Mouse (Mus musculus): Measurements from ENCODE around the gene Chn2.

Chn2 gene

DNA sequence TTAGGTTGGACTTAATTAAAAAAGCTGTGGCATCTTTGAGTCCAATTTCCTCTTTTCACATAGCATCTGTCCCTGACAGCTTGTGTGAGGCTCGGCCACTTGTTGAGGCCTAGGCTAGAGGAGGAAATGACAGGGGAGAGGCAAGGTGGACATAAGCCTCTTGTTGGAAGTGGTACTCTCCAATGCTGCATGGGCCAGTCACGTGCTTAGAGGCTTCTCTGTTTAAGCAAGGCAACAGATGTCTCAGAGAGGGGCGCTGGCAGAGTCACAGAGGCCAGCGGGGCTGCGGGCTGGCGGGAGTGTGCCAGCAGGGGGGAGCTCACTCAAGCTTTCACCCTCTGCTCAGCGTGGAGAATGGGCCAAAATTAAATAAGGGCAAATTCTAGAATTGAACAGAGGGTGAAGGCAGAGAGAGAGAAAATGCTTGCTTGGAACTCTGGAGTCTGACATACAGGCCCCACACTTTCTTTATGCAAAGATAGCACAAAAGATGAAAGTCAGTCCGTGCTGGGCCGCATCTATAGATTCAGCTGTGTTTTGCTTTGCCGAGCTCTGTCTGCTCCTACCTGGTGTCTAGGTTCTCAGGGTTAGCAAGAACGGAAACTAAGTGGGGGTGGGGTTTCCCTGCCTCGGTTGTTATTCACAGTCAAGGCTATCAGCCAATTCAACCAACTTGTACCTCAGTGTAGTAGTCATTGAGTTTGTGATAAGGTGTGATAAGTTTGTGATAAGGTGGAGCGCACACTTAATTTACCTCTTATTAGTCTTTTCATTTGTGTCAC lies 80.7 kb downstream of the Chn2 start:
- no peak for DNase-seq

DNA sequence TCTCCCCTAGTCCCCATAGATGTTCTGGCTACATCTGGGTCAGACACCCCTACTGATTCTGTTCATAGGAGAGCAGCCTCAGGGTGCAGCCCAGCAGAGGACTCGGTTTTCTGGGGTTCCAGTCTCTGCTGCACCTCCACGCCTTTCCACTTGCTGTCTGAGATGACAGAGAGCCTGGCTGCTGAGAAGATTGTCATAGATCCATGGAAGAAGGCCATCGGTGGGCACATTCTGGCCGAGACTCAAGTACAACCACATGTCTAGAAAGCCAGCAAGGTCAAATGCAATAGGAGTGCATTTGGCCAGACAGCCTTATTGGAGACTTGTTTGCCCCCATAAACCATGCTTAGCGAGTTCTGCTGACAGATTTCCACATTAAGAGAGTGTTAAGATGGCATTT lies 81.5 kb downstream of the Chn2 start:
- DNase-seq = no peak

DNA sequence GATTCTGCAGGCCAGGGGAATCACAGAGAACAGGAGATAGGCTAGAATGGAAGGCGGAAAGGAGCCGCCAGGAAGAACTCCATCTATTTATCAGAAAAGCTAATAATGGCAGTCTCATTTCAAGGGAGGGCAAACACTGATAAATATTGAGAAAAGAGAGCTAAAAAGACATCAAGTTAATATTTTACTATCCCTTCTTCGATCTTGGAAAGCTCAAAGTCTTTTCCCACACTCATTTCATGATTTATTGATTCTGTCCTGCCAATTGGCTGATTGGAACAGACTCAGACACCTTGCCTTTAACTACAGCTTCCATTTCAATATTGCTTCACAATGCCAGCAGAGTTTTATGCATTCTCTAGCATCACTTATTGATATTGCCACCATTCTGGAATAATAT lies 85.2 kb downstream of the Chn2 start:
- no peak for DNase-seq

DNA sequence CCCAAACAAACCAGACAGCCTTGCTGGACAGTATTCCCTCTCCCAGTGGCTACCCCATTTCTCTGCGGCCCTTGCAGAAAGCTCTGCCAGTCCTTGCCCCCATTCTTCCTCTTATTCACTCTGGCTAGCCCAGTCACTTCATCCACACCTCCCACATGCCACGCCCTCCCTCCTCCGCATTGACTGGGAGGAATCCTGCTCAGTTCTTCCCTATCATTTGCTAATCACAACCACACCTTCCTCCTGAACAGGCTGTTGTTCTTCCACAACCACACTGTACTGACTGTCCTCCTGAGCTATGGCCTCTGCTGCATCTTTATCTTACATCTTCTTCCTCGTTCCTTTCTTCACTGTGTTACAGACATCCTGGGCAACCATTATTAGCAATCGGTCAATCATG lies 86.2 kb downstream of the Chn2 start:
- DNase-seq = no peak

DNA sequence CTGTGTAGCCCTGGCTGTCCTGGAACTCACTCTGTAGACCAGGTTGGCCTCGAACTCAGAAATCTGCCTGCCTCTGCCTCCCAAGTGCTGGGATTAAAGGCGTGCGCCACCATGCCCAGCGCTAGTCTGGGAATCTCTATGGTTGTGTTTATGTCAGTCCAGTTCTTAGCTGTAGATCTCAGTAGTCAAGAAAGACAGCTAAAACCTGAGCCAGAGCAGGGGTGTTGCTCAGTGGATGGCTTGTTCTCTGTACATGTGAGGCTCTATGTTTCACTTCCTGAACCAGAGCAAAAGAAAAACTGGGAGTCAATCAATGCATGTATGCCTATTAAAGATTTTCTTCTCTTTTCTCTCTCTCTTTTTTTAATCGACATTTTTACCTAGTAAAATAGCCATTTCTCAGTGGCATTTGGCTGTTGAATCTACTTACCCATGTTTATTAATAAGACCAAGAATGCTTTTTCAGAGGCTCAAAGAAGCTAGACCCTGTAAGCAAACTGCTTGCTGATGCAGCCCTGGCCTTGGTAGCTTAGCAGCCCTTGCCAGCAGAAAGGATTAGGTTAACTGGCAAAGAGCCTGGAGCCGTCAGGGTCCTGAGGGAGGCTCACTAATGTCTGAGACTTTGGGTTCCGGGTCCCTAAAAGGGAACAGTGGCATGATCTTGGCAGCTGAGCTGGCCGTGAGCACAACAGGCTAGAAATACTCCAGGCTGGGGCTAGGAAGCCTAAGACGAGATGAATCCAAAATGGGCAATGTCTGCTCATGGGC lies 87.1 kb downstream of the Chn2 start:
- no peak for DNase-seq

DNA sequence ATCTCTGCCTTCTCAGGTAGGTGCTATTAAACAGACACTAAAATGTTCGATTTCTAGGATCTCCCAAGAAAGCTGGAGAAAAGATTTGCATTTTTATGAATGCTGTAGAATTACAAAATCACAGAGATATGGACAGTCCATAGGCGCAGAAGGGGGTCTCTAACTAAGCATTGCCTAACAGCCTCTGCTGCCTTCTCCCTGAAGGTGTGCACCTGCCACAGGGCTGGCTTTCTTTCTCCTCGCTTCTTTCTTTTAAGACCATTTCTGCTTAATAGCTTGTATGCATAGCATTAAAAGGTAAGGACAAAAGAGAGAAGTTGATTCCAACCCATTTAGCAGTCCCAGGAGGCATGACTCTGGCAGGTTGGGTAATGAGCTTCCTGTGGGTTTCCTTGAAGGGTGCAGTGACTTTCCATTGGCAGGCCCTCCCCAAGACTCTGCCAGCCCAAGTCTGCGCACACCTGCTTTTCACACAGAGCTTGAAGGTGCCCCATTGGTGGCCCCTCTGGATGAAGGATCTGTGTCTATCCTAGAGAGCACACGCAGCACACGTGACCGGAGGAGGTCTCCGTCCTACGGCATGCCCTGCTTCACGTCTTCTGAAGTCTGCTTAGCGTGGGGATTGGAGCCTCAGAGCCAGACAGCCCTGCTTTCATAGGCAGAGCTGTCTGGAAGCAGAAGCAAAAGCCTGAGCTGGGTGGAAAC lies 87.8 kb downstream of the Chn2 start:
- no peak for DNase-seq

DNA sequence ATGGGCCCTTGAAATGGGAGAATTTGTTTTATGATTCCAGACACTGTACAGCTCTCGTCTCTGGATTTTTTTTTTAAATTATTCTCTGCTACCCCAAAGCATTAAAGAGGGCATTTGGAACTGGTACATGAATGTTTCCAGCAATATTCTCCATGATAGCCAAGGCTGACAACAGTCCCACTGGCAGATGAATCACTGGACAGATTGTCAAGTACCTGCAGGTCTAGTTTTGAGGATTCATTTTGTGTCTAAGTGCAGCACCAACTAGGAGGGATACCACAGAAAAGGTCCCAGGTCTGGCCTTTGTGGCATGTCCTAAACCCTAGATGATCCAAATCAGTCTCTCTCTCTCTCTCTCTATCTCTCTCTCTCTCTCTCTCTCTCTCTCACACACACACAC lies 89.3 kb downstream of the Chn2 start:
- DNase-seq = no peak

DNA sequence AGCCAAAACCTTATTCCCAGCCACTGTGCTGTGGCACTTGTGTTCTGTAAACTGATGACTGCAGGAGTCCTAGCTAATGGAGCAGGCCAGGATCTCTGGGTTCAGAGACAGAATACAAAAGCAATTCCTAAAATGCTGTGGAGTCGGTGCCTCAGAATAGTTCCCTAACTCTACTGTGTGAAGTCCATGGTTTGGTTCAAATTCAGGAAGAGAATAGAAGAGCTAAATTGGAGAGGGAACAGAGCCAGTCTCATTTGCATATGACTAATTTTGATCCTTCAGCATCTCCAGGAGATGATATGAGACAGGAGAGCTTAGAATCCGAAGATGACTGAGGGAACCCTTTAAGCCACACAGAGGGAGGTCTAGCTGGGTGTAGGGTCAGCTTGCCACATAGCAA lies 90.2 kb downstream of the Chn2 start:
- DNase-seq = no peak

DNA sequence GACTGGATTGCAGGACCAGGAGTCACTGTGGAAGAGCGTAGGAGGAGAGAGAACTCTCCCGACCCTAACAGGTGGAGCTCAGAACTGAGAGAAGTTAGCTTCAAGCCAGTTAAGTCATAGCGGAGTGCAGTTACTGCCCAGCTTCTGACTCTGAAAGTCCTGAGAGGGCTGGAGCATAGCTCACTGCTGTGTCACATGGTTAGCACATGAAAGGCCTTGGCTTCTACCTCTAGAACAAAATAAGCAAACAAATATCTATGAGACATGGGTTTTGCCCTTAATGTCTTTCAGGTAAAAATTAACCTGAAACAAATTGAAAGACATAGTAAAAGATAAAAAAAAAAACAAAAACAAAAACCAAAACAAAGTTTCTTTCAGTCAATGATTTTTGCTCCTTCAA lies 91.5 kb downstream of the Chn2 start:
- DNase-seq = peak; percentile 30 to 44

DNA sequence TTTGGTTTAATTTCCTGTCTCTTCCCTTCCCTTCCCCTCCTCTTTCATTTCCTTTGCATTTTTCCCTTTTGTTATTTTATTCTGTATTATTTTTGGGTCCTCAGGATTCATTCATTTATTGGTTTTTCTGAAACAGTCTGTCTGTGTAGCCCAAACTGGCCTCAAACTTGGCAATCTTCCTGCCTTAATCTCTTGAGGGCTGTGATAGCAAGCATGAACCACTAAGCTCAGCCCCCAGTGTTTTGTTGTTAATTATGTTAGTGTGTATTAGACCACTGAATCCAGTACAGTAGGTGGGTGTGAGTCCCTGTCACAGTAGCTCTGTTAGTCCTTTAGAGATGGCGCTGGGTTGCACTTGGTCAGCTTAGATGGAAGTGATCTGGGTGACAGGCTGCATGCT lies 93.2 kb downstream of the Chn2 start:
- no peak for DNase-seq

DNA sequence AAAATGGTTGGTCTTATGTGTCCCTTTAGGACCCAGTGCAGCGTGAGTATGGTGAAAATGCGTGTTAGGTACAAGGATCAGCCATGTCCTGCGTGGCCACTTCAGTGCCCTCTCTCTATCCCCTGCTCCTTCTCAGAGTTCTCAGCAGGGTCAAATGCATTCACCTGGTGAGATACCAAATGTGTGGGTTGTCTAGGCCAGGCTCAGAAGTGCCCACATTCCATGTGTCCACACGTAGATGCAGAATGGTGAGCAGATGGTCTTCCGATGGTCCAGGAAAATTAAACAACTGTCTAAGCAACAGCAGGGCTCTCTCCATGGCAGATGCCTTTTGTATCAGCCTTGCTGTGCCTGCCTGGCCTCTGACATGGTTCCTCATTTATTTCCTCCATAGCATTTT lies 93.9 kb downstream of the Chn2 start:
- no peak for DNase-seq

DNA sequence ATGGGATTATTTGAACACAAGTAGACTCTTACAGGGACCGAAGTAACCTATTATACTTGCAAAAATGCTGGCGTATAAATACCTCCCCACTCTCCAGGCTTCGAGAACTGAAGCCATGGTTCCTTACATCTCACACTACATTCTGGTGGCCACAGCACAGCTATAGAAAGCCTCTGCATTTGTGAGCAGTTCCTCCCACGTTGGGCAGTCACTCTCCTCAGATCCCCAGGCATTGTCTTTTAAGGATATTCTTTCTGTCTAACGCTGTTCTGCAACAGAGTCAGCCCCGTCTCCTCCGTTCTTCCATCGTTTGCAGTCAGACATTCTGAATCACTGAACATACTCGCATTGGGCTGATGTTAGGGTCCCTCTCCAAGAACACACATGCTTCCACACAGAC lies 98.8 kb downstream of the Chn2 start:
- DNase-seq = no peak

DNA sequence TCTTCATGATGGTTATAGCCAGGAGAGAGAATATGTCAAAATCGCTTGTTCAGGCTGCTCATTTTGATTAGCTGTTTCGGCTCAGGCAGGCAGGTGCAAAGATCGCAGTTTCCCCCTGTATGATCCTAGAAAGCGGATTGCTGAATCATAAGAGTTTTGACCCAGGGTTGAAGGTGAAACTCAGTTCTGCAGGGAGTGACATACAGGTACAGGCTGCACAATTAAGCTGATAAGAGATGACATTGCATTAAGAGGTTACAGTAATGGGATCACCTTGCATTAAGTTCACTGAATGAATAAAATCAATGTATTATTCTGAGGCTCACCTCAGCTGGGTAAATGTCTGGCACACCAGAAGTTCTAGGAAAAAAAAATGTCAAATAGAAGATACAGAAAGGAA lies 101.1 kb downstream of the Chn2 start:
- no peak for DNase-seq

DNA sequence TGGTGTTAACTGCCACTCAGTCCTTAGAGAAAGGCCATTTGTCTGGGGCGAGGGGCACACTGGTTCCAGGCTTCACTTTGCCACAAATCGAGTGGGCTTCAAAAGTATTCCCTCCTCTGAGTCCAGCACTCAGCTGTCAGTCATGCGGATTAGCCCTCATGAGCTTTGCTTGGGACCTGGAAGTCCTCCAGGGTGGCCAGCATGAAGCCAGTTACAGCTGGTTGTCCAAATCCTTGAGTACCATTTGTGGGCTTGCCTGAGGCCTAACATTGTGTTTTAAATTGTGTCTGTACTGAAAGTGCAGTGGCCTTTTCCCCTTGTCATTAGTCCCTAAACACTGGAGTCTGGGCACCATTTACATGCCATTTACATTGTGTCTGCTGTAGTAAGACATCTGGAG lies 101.8 kb downstream of the Chn2 start:
- peak; percentile 43 to 53 for DNase-seq

DNA sequence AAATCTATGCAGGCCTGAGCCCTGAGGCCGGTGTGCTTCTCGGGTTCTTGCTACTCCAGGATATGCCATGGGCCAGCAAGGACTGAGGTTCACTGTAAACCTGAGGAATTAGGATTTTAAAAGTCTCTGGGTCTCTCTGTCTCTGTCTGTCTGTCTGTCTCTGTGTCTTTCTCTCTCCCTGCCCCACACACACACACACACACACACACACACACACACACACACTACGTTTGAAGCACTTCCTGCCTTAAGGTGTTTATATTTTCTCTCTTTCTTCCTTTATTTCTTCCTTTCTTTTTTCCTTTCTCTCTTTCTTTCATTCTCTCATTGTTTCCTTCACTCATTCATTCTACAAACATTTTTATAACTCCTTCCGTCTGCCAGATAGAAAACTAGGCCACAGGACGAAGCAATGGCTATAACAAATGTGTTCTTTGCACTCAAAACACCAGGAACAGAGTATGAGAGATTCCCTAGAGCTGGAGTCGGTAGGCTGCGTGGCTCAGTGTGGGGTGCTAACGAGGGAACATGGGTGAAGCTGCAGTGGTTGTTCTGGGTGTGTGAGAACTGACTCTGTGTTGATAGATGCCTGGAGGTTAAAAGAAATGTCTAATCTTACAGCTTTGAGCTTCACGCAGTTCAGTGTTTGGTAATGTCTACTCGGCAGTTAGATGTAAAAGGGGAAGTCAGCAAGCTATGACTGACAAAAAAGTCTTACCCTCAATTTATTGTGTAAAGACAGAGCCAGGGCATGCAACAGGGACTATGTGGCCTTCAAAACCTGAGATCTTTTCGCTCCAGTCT lies 103.7 kb downstream of the Chn2 start:
- no peak for DNase-seq

DNA sequence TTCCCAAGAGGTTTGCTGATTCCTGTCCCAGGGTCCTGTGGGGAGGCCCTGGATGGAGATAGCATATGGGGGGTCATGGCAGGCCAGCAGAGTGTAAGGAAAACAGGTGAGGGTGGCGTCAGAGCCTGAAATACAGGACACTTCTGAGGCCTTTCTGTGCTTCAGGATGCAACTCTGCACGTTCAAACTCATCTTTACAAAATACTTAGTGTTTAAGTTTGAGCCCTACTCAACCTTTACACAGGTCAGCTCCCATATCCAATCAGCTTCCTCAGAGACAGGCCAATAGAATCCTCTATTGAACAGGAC lies 104.3 kb downstream of the Chn2 start:
- no peak for DNase-seq

DNA sequence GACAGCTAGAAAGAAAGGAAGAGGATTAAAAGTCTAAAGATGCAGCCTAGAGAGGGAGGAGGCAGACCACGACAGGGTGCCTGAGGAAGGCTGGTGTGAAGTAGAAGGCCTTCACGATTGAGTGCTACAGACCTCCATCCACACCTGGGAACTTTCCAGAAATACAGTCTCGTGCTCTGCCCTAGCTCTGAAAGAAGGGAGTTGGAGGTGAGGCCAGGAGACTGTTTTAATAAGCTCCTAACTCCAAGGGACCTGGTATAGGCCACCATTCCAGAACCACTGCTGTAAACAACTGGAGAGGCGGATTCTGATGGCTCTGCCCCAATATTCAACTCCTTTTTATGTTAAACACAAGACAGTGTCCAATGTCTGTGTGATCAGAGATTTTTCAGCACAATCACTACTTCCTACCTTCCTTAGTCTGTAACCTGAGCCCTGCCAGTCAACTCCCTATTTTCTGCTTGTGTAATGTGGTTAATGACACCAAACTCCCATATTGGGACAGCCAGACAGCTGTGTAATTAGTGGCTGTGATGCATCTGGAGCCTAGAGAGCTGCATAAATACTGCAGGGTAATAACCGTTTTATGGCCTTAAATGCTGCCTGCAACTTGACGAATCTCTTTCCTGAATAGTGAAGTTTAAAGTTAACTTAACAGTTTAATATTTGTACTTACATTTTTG lies 109.6 kb downstream of the Chn2 start:
- no peak for DNase-seq

DNA sequence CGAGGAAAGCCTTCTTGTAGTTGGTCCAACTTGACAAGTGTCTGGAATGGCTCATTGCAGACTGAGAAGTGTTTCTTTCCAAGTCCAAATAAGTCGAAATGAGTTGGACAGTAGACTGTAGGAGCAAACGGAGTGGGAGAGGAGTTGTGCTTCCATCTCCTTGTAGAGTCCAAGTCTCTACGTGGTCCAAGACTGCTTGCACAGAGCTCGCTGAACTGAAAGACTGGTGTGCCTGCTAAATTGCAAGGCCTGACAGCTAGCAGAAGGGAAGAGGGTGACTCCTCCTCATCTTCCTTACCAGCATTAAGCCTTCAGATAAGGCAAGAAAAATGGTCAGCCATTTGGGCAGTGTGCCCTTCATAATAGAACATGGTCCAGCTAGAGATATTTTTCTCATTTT lies 111.5 kb downstream of the Chn2 start:
- DNase-seq = no peak

DNA sequence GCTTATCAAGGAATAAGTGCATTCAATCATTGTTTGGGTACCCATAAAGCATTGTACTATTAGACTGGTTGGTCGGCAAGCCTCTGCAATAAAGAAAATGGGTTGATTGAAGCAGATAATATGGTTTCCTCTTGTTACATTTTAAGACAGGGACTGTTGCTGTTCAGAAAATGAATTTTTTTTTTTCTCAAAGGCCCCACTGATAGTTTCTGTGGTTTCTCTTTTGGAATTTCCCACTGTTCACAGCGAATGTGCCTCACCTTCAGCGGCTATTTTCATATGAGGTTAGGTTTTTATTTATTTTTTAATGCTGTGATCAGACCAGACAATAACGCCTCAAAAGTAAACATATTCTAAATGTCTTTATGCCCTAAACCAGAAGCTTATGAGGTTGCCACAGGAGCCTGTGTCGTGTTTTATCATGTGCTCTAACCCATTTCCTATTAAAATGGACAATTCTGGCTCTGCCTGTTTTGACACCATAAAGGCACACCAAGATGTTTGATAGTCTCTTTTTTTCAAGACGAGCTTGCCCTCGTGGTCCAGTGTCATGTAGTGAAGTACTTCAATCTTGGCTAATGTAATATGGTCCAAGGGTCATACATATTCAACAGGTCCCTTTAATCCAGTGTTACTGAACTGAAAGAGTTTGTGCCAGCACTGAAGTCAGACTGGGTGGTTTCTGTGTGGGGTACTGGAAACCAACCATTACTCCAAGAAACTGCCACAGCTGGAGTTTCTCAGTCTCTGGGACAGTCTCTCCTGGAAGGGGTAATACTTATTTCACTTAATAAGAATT lies 112.3 kb downstream of the Chn2 start:
- no peak for DNase-seq

DNA sequence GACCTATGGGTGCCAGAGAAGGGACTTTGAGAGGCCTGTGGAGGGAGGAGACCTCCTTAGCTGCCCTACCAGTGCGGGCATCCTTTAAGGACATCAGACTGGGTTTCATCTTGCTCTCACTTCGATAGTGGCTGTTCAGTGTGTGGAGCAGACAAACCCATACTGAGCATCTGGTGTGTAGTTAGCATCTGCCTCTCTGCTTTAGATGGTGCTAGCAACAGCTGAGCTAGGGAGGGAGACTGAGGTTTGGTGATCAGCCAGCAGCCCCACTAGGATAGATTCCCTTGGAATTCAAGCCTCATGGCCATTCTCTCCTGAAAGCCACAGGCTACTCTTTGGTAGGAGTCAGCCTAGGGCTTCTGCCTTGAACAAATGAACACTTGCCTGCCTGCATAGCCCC lies 117.7 kb downstream of the Chn2 start:
- no peak for DNase-seq

DNA sequence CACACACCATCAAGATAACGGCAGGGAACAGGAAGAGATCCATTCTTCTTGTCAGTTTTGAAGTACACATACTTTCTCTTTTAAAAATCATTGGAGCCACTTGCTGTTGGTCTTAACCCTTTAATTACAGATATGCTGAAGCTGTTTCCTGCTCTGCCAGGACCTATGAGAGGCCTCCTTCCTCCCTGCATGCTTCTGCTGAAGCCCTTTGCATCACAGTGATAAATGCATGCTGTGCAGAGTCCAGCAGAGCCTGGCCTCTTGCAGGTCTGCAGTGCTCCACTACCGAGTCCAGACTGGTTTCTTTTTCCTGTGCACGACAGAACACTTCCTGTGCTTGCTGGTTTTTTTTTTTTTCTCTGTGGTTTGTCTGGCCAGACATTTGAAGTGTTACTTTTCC lies 119.0 kb downstream of the Chn2 start:
- DNase-seq = peak; percentile 23 to 54

DNA sequence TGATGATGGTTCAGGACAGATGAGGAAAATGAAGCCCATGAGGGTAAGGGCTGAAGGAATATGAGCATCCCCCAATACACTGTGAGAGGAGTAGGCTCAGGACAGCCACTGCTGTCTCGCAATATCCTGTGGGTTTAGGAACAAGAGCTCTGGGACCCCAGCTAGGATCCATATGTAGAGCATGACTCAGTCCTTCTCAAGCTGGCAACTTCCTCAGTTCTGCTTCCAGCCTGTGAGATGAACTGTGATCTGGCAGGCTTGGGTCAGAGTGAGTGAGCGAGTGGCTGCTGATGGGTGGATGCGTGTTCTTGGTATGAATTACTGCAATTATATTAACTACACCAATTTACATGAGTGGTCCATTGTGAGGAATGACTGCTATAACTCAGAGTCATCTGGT lies 121.3 kb downstream of the Chn2 start:
- no peak for DNase-seq

Data from kidney, postnatal 25 days (tissue).